Mouse (Mus musculus) adrenal gland, adult 18-20 months (tissue): ENCODE results near the gene H2-Q7. TPM values are rescaled to one million over a fixed set of nuclear protein-coding genes. Genes with fewer than 3 reads are reported as not detected.
"Not testable (repeated sequence)": the region's sequence is repeated elsewhere in the genome, so short reads cannot be mapped to it uniquely, and the experiment has no call there.

Experiments used
- DNase-seq, 2 experiments: peaks; one replicate each; pipeline ENCODE4 v3.0.0; 2021 to 2022; ENCODE audit warnings: low spot score in 2 of 2
- total RNA-seq, 2 experiments: library from RNA; stranded (reverse); gene quantifications; 1 replicate in 1 of 2; 2 replicates in 1 of 2; pipeline ENCODE4 v1.2.3; 2021

The H2-Q7 gene
- total RNA-seq, 2 experiments from 2014 or later, result 8.0 to 28.6 TPM

GRCm38 (mm10) chr17:35434836-35435235, 4.1 kb upstream of the H2-Q7 start:
- not testable (repeated sequence) for DNase-seq

- DNase-seq, result not testable (repeated sequence)
Measured at GRCm38 (mm10) chr17:35435577-35435976, 3.4 kb upstream of the H2-Q7 start.

GRCm38 (mm10) chr17:35437386-35437936, 1.5 kb upstream of the H2-Q7 start:
- DNase-seq, result peak in 1 of 2 experiments; percentile 3

GRCm38 (mm10) chr17:35438395-35438794, 560 bp upstream of the H2-Q7 start:
- peak in 1 of 2 experiments; percentile 9 for DNase-seq

- DNase-seq, result peak in 1 of 2 experiments; percentile 47
Measured at GRCm38 (mm10) chr17:35439295-35439747, 366 bp downstream of the H2-Q7 start.

GRCm38 (mm10) chr17:35439925-35440645, 1.1 kb downstream of the H2-Q7 start:
- peak in 1 of 2 experiments; percentile 17 for DNase-seq

GRCm38 (mm10) chr17:35442376-35442775, 3.4 kb downstream of the H2-Q7 start:
- not testable (repeated sequence) for DNase-seq

GRCm38 (mm10) chr17:35444510-35444909, 5.6 kb downstream of the H2-Q7 start:
- DNase-seq, result not testable (repeated sequence)

GRCm38 (mm10) chr17:35458247-35458646, 19.3 kb downstream of the H2-Q7 start:
- DNase-seq, result not testable (repeated sequence)

GRCm38 (mm10) chr17:35460513-35461341, 21.8 kb downstream of the H2-Q7 start:
- DNase-seq, result not testable (repeated sequence)

GRCm38 (mm10) chr17:35465651-35466050, 26.7 kb downstream of the H2-Q7 start:
- DNase-seq, result not testable (repeated sequence)

GRCm38 (mm10) chr17:35468936-35469335, 30.0 kb downstream of the H2-Q7 start:
- DNase-seq, result not testable (repeated sequence)

- no peak for DNase-seq
Measured at GRCm38 (mm10) chr17:35469842-35470751, 31.1 kb downstream of the H2-Q7 start, which contains the start of gene H2-Q10. Gene H2-Q10, plus strand, starts transcription at chr17:35470089.

GRCm38 (mm10) chr17:35484066-35484465, 45.1 kb downstream of the H2-Q7 start:
- peak; percentile 55 to 64 for DNase-seq

GRCm38 (mm10) chr17:35485702-35486101, 46.7 kb downstream of the H2-Q7 start:
- DNase-seq, result no peak

- DNase-seq, result no peak
Measured at GRCm38 (mm10) chr17:35486726-35487125, 47.8 kb downstream of the H2-Q7 start.

GRCm38 (mm10) chr17:35488041-35488440, 49.1 kb downstream of the H2-Q7 start:
- DNase-seq, result no peak

- no peak for DNase-seq
Measured at GRCm38 (mm10) chr17:35490320-35490719, 51.4 kb downstream of the H2-Q7 start.
